Comparison of ENCODE assay signal across 11 mouse cellular contexts in genomic region chr6:4455961-4456617, GRCm38 (mm10). TPM values are rescaled to one million over a fixed set of nuclear protein-coding genes. Genes with fewer than 3 reads are reported as not detected.
DNase-seq lines count a peak whose midpoint lies in the region; ATAC-seq lines count a peak whose summit lies in the region.
"Had no signal": no experiment of that assay in that cellular context is flagged by ENCODE, and none has a peak within 500 bp of the region (broad histone marks: within the 10 kb centered on the region; RNA-seq: fewer than 3 reads in every experiment).

No protein-coding gene starts in this region.

- H3K27ac ChIP-seq in heart, embryonic 13.5 days (replicated peaks), result peak overlapping the region; percentile 88
- 0 out of 2 replicates have a peak overlapping the region, but pooled peaks have one; percentile 20 for H3K27ac ChIP-seq in liver, embryonic 12.5 days

- no peak overlapping the region for H3K4me3 ChIP-seq in heart, embryonic 13.5 days
- no peak overlapping the region for H3K4me3 ChIP-seq in liver, embryonic 12.5 days

- H3K4me1 ChIP-seq in heart, embryonic 13.5 days, result peaks cover 24% of the 10 kb centered on the region
- H3K4me1 ChIP-seq in liver, embryonic 12.5 days, result peaks cover 17% of the 10 kb centered on the region

- H3K4me2 ChIP-seq in heart, embryonic 13.5 days, result 0 out of 2 replicates have a peak overlapping the region, but pooled peaks have one; percentile 9
- no peak overlapping the region for H3K4me2 ChIP-seq in liver, embryonic 12.5 days

- no peaks in the 10 kb centered on the region for H3K27me3 ChIP-seq in heart, embryonic 13.5 days (replicated peaks)
- H3K27me3 ChIP-seq in liver, embryonic 12.5 days (replicated peaks), result no peaks in the 10 kb centered on the region

- 18% methylated on average over 5 of the region's 5 CpGs for WGBS in heart, embryonic 13.5 days
- 44% methylated on average over 5 of the region's 5 CpGs for WGBS in liver, embryonic 12.5 days (ENCODE audit: insufficient replicate concordance)

- peak; percentile 91 for DNase-seq in heart, adult 11 months
- DNase-seq in heart, postnatal 36 days, result no peak
- peak; percentile 77 for DNase-seq in NIH3T3 (ENCODE audit: low read depth)
- DNase-seq in frontal cortex, adult 2 months (ENCODE audit: extremely low spot score in 1 of 2, low spot score in 1 of 2), result no peak
- no peak for DNase-seq in layer of hippocampus, postnatal 10 days (ENCODE audit: low spot score in 2 of 2)
- DNase-seq: layer of hippocampus, postnatal 36 days; right cerebral cortex, adult 18-20 months had no signal

- no peak for ATAC-seq in heart, embryonic 13.5 days (ENCODE audit: extremely low read depth, insufficient number of reproducible peaks, low FRiP score, low TSS enrichment)
- ATAC-seq in liver, embryonic 12.5 days, result no peak
- ATAC-seq in cerebellum, adult (ENCODE audit: insufficient number of reproducible peaks, low FRiP score, low TSS enrichment), result no peak
- ATAC-seq: CD4-positive, CD25-positive, alpha-beta regulatory T cell, adult 4 months had no signal

- H3K9me3 ChIP-seq in heart, embryonic 13.5 days, result no peaks in the 10 kb centered on the region
- no peaks in the 10 kb centered on the region for H3K9me3 ChIP-seq in liver, embryonic 12.5 days (replicated peaks)

- intact Hi-C loops in heart, postnatal 36 days (cut with DNase I), result loop anchor here (2.0 kb wide), 2 partner anchors 37 to 51 kb away; no protein-coding TSS in a partner anchor

- no peaks in the 10 kb centered on the region for H3K36me3 ChIP-seq in heart, embryonic 13.5 days
- no peaks in the 10 kb centered on the region for H3K36me3 ChIP-seq in liver, embryonic 12.5 days

- H3K9ac ChIP-seq in heart, embryonic 13.5 days, result no peak overlapping the region
- no peak overlapping the region for H3K9ac ChIP-seq in liver, embryonic 12.5 days

RNA-seq across cellular contexts. Expression of gene Col1a2, which starts 48.5 kb away (rescaled TPM):
- 100 to 1,000 TPM; 137 to 156 TPM for total RNA-seq in heart, postnatal 36 days (2021)
- polyA plus RNA-seq in heart, embryonic 13.5 days (2015; fragmentation: Nextera tagmentation; extraction: Ambion mirVana), result 253 and 328 TPM in 2 replicates
- 85.5 and 94.7 TPM in 2 replicates for polyA plus RNA-seq in liver, embryonic 12.5 days (2016; fragmentation: Nextera tagmentation; extraction: Ambion mirVana)
- 9.0 and 11.9 TPM in 2 replicates for polyA plus RNA-seq in frontal cortex, adult 2 months (2012; rRNA removed)
- 10 to 100 TPM; 54.7 to 57.1 TPM for total RNA-seq in layer of hippocampus, postnatal 10 days (2021)

Comparison
In these comparisons a context has a peak if more than half of its experiments do, and no peak if none do; other contexts are left out.
1. DNase-seq: peak in heart, adult 11 months (single experiment) and NIH3T3 (single experiment); none in heart, postnatal 36 days (0 of 2), frontal cortex, adult 2 months (0 of 2) and layer of hippocampus, postnatal 10 days (0 of 2).